Mouse (Mus musculus): ENCODE results near the gene Dusp23. TPM values are rescaled to one million over a fixed set of nuclear protein-coding genes. Genes with fewer than 3 reads are reported as not detected.

Gene Dusp23
- polyA plus RNA-seq, 1 experiment, result 51.4 TPM

DNA sequence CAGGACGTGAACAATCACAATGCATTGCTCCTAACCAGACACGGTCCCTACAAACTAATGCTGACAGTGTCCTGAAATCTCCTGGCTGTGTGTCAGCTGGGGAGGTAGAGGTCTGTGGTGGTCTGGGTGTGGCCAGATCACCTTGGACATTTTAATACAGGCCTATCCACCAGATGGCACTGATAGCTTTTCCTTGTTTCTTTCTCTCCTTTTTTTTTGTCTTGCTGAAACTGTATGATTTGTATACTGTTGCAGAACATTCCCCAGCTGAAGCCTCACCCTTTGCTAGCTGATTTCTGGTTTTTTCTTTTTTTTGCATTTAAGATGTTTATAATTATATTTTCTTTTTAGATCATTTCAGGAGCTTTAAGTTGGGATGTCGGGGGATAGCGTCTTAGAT, 5.0 kb upstream of the Dusp23 start:
- H3K4me3 ChIP-seq (ENCODE audit: insufficient read depth, low read depth, low read length), result no peak overlapping the region
- no peaks in the 10 kb centered on the region for H3K36me3 ChIP-seq (ENCODE audit: control insufficient read depth, insufficient read depth, low read length)
- H3K27ac ChIP-seq (ENCODE audit: insufficient read depth, low read depth, low read length), result no peak overlapping the region
- TF ChIP-seq POLR2A (IDR thresholded peaks at IDR 0.05; ENCODE audit: low read depth, low read length), result no peak
- TF ChIP-seq CTCF (conservative IDR thresholded peaks at IDR 0.05; ENCODE audit: insufficient read depth, insufficient read length, low read depth, low read length), result no peak
- WGBS, result 64% methylated on average over 4 of the region's 4 CpGs
- no peaks in the 10 kb centered on the region for H3K4me1 ChIP-seq (ENCODE audit: control insufficient read depth, insufficient read depth, low read length)
- H3K27me3 ChIP-seq (replicated peaks; ENCODE audit: control insufficient read depth, insufficient read depth, low read length), result no peaks in the 10 kb centered on the region
- no peak for DNase-seq

DNA sequence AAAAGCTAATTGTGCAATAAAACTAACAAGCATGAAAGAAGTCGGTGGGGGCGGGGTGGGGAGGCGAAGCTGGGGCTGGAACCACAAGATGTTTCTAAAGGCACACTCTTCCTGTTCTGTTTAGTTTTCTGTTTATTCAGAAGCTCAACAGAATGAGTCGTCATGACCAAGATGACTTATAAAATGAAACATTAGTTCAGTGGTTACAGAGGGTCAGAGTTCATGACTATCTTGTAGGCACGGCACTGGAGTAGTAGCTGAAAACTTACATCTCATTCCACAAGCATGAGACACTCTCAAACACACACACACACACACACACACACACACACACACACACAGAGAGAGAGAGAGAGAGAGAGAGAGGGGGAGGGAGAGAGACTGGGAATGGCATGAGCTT, 3.5 kb upstream of the Dusp23 start:
- TF ChIP-seq POLR2A (IDR thresholded peaks at IDR 0.05; ENCODE audit: low read depth, low read length), result no peak
- TF ChIP-seq CTCF (conservative IDR thresholded peaks at IDR 0.05; ENCODE audit: insufficient read depth, insufficient read length, low read depth, low read length), result no peak
- Histone ChIP-seq H3K4me3 (ENCODE audit: insufficient read depth, low read depth, low read length) (no peak overlapping the region), H3K4me1 (ENCODE audit: control insufficient read depth, insufficient read depth, low read length) (peaks cover 2% of the 10 kb centered on the region; the same call in 1 of the 2 replicates), H3K36me3 (ENCODE audit: control insufficient read depth, insufficient read depth, low read length) (no peaks in the 10 kb centered on the region), H3K27ac (ENCODE audit: insufficient read depth, low read depth, low read length) (no peak overlapping the region), H3K27me3 (replicated peaks; ENCODE audit: control insufficient read depth, insufficient read depth, low read length) (no peaks in the 10 kb centered on the region)
- DNase-seq, result no peak
- WGBS, result 70% methylated on average over 5 of the region's 5 CpGs

DNA sequence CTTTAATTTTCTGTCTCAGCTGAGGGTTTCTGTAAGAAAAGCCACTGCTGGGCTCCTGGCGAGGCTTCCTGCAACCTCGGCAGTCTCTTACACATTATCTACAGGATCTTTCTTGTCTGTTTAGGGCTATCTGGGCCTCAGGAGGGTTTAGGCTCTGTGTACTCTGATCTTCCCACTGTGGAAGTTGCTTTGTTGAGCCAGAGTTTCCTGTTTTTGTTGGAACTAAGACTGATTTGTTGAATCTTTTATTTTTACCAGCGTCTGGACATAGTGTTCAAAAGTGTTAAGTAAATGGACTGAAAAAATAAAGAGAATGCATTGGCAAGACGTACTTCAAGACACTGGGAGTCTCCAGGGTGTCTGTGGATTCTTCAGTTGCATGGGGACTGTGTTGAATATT, 2.5 kb upstream of the Dusp23 start:
- Histone ChIP-seq H3K4me3 (ENCODE audit: insufficient read depth, low read depth, low read length) (no peak overlapping the region), H3K27ac (ENCODE audit: insufficient read depth, low read depth, low read length) (no peak overlapping the region), H3K4me1 (ENCODE audit: control insufficient read depth, insufficient read depth, low read length) (peaks cover 2% of the 10 kb centered on the region; the same call in 1 of the 2 replicates), H3K36me3 (ENCODE audit: control insufficient read depth, insufficient read depth, low read length) (no peaks in the 10 kb centered on the region), H3K27me3 (replicated peaks; ENCODE audit: control insufficient read depth, insufficient read depth, low read length) (no peaks in the 10 kb centered on the region)
- no peak for TF ChIP-seq CTCF (conservative IDR thresholded peaks at IDR 0.05; ENCODE audit: insufficient read depth, insufficient read length, low read depth, low read length)
- TF ChIP-seq POLR2A (IDR thresholded peaks at IDR 0.05; ENCODE audit: low read depth, low read length), result no peak
- peak; percentile 21 for DNase-seq
- WGBS, result 41% methylated on average over 4 of the region's 4 CpGs

DNA sequence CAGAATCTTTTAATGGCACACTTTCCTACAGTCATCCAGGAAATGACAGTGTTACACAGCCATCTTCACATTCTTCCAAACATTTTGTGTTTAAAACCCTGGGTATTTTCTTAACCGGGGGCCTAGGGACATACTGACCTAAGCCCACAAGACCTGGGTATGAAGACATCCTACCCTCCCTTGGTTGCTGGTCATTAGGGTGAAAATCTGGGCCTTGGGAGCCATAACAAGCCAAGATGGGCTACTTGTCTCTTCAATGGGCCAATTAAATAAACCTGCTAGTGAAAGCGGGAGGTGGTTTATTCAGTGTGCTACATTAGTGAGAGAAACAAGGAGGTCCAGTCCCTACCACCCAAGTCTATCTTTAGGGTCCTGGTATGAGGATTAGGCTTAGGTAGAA, 1.4 kb upstream of the Dusp23 start:
- 93% methylated on average over 2 of the region's 2 CpGs for WGBS
- Histone ChIP-seq H3K4me1 (ENCODE audit: control insufficient read depth, insufficient read depth, low read length) (peaks cover 2% of the 10 kb centered on the region; the same call in 1 of the 2 replicates), H3K27ac (ENCODE audit: insufficient read depth, low read depth, low read length) (no peak overlapping the region), H3K27me3 (replicated peaks; ENCODE audit: control insufficient read depth, insufficient read depth, low read length) (no peaks in the 10 kb centered on the region), H3K4me3 (ENCODE audit: insufficient read depth, low read depth, low read length) (no peak overlapping the region), H3K36me3 (ENCODE audit: control insufficient read depth, insufficient read depth, low read length) (no peaks in the 10 kb centered on the region)
- TF ChIP-seq POLR2A (IDR thresholded peaks at IDR 0.05; ENCODE audit: low read depth, low read length) (no peak), CTCF (conservative IDR thresholded peaks at IDR 0.05; ENCODE audit: insufficient read depth, insufficient read length, low read depth, low read length) (no peak)
- DNase-seq, result no peak

DNA sequence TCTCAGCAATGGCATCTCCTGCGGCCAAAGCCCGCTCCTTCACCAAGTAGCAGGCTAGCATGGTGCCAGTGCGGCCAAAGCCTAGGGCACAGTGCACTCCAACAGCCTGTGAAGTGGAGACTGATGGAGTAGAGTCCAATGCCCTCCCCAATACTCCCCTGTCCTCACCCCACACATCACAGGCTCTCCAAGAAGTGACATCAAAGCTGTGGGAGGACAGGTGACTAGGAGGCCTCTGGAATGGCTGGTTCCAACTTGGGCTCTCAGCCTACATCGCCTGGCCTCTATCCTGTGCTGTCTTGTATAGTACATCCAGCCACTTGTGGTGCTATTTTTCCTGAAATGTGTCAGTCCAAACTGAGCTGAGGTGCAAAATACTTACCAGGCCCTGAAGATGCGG, 1.0 kb downstream of the Dusp23 start:
- H3K27ac ChIP-seq (ENCODE audit: insufficient read depth, low read depth, low read length), result no peak overlapping the region
- H3K27me3 ChIP-seq (replicated peaks; ENCODE audit: control insufficient read depth, insufficient read depth, low read length), result no peaks in the 10 kb centered on the region
- no peak for DNase-seq
- peaks cover 2% of the 10 kb centered on the region; the same call in 1 of the 2 replicates for H3K4me1 ChIP-seq (ENCODE audit: control insufficient read depth, insufficient read depth, low read length)
- 80% methylated on average over 5 of the region's 5 CpGs for WGBS
- no peaks in the 10 kb centered on the region for H3K36me3 ChIP-seq (ENCODE audit: control insufficient read depth, insufficient read depth, low read length)
- TF ChIP-seq POLR2A (IDR thresholded peaks at IDR 0.05; ENCODE audit: low read depth, low read length) (no peak), CTCF (conservative IDR thresholded peaks at IDR 0.05; ENCODE audit: insufficient read depth, insufficient read length, low read depth, low read length) (no peak)
- no peak overlapping the region for H3K4me3 ChIP-seq (ENCODE audit: insufficient read depth, low read depth, low read length)

DNA sequence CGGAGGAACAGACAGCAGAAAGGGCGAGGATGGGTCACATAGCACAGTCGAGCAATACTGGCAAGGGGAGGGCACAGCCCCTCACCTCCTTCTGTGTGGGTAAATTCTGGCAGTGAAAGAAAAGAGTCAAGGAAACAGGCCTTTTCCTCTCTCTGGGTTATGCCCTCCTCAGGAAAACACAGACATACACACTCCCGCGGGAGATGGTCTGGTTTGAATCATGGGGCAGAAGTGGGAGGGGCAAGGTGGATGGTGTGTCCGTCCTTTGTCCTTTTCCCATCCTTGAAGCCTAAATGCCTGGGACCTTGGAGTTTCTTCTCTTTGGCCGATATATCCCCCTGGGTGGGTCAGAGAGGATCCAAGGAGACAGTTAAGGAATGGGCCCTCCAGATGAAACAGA, 2.9 kb downstream of the Dusp23 start:
- Histone ChIP-seq H3K27ac (ENCODE audit: insufficient read depth, low read depth, low read length) (no peak overlapping the region), H3K4me1 (ENCODE audit: control insufficient read depth, insufficient read depth, low read length) (peaks cover 2% of the 10 kb centered on the region; the same call in 1 of the 2 replicates), H3K36me3 (ENCODE audit: control insufficient read depth, insufficient read depth, low read length) (no peaks in the 10 kb centered on the region), H3K27me3 (replicated peaks; ENCODE audit: control insufficient read depth, insufficient read depth, low read length) (no peaks in the 10 kb centered on the region), H3K4me3 (ENCODE audit: insufficient read depth, low read depth, low read length) (no peak overlapping the region)
- WGBS, result 66% methylated on average over 7 of the region's 7 CpGs
- TF ChIP-seq CTCF (conservative IDR thresholded peaks at IDR 0.05; ENCODE audit: insufficient read depth, insufficient read length, low read depth, low read length) (no peak), POLR2A (IDR thresholded peaks at IDR 0.05; ENCODE audit: low read depth, low read length) (no peak)
- no peak for DNase-seq

DNA sequence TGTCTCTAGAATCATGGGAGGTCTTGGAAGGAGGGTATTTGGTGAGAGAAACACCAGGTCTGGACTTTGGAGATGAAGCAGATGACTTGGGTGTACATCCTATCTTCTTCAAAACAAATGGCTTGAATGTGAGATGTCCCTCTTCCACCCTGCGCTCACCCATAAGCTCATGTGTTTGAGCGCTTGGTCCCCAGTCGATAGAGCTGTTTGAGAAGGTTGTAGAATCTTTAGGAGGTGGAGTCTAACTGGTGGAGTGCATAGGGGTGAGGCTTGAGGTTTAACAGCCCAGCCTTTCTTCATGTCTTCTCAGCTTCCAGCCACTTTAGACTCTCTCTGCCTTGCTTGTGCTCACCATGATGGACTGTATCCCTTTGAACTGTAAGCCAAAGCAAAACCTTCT, 6.5 kb downstream of the Dusp23 start:
- Histone ChIP-seq H3K27me3 (replicated peaks; ENCODE audit: control insufficient read depth, insufficient read depth, low read length) (no peaks in the 10 kb centered on the region), H3K36me3 (ENCODE audit: control insufficient read depth, insufficient read depth, low read length) (no peaks in the 10 kb centered on the region), H3K27ac (ENCODE audit: insufficient read depth, low read depth, low read length) (no peak overlapping the region), H3K4me1 (ENCODE audit: control insufficient read depth, insufficient read depth, low read length) (no peaks in the 10 kb centered on the region; the same call in 1 of the 2 replicates), H3K4me3 (ENCODE audit: insufficient read depth, low read depth, low read length) (no peak overlapping the region)
- TF ChIP-seq CTCF (conservative IDR thresholded peaks at IDR 0.05; ENCODE audit: insufficient read depth, insufficient read length, low read depth, low read length), result no peak
- no peak for TF ChIP-seq POLR2A (IDR thresholded peaks at IDR 0.05; ENCODE audit: low read depth, low read length)
- DNase-seq, result no peak
- WGBS, result 96% methylated on average over 3 of the region's 3 CpGs

Data from kidney, adult 2 months (tissue).